Mouse (Mus musculus) mesoderm, embryonic 11.5 days (tissue): ENCODE measurements around the gene Tex48.

Experiments
- DNase-seq: peaks from one replicate; pipeline ENCODE4 v3.0.0-alpha.2; 2012; ENCODE audit warnings: low read depth, low spot score

The Tex48 gene

GRCm38 (mm10) chr4:63595259-63595658, 27.0 kb downstream of the Tex48 start:
- no peak for DNase-seq

- DNase-seq: no peak
These were observed 27.6 kb downstream of the Tex48 start for GRCm38 (mm10) chr4:63594459-63595110.

- DNase-seq: no peak
These were observed 31.7 kb downstream of the Tex48 start for GRCm38 (mm10) chr4:63590538-63590937.

- no peak for DNase-seq
These were observed 32.2 kb downstream of the Tex48 start for GRCm38 (mm10) chr4:63589987-63590386.

GRCm38 (mm10) chr4:63586240-63586639, 36.0 kb downstream of the Tex48 start:
- no peak for DNase-seq

- no peak for DNase-seq
These were observed 37.0 kb downstream of the Tex48 start for GRCm38 (mm10) chr4:63585216-63585615.

- DNase-seq: peak; percentile 88
These were observed 39.6 kb downstream of the Tex48 start for GRCm38 (mm10) chr4:63582580-63582979.

- DNase-seq: peak; percentile 60
These were observed 42.1 kb downstream of the Tex48 start for GRCm38 (mm10) chr4:63580078-63580477.

- DNase-seq: no peak
These were observed 42.6 kb downstream of the Tex48 start for GRCm38 (mm10) chr4:63579649-63580048.

- no peak for DNase-seq
These were observed 49.6 kb downstream of the Tex48 start for GRCm38 (mm10) chr4:63572621-63573020.

GRCm38 (mm10) chr4:63570208-63570781, 51.9 kb downstream of the Tex48 start:
- no peak for DNase-seq

GRCm38 (mm10) chr4:63569322-63569721, 52.9 kb downstream of the Tex48 start:
- no peak for DNase-seq

GRCm38 (mm10) chr4:63567712-63568390, 54.4 kb downstream of the Tex48 start:
- DNase-seq: no peak

GRCm38 (mm10) chr4:63562742-63563141, 59.5 kb downstream of the Tex48 start:
- no peak for DNase-seq

GRCm38 (mm10) chr4:63561861-63562675, 60.2 kb downstream of the Tex48 start:
- DNase-seq: no peak

- no peak for DNase-seq
These were observed 62.1 kb downstream of the Tex48 start for GRCm38 (mm10) chr4:63560079-63560478.

- no peak for DNase-seq
These were observed 63.0 kb downstream of the Tex48 start for GRCm38 (mm10) chr4:63559127-63559697.

- DNase-seq: peak; percentile 80
These were observed 63.7 kb downstream of the Tex48 start, which contains the start of gene Tmem268 for GRCm38 (mm10) chr4:63558407-63559081. Gene Tmem268, plus strand, starts transcription at chr4:63558781.

- DNase-seq: no peak
These were observed 64.8 kb downstream of the Tex48 start for GRCm38 (mm10) chr4:63557124-63558059.
